Mouse (Mus musculus) ES-E14 (cell line): ENCODE measurements around the gene Hnf1a. TPM values are rescaled to one million over a fixed set of nuclear protein-coding genes. Genes with fewer than 3 reads are reported as not detected.

Experiments
- DNase-seq: peaks from one replicate; pipeline ENCODE4 v3.0.0-alpha.2; 2013; ENCODE audit warnings: low read depth, low spot score
- H3K27ac ChIP-seq: 2 replicates; pipeline ENCODE4 v1.5.1; 2012; ENCODE audit warnings: low read depth, mild to moderate bottlenecking, low read length, moderate library complexity, mixed read lengths; ENCODE audit not compliant: poor library complexity, insufficient read depth, severe bottlenecking
- H3K36me3 ChIP-seq: 2 replicates; pipeline ENCODE4 v1.6.1; 2012; ENCODE audit warnings: mild to moderate bottlenecking, low read length, moderate library complexity, mixed read lengths; ENCODE audit not compliant: control insufficient read depth, poor library complexity, insufficient read depth, severe bottlenecking
- H3K4me1 ChIP-seq, 2 experiments: fragments of 150-350 bp in 1 of 2; sonication (generic) in 1 of 2; 2 replicates each; pipeline ENCODE4 v1.6.1; 2012; ENCODE audit warnings: low read length in 2 of 2, mild to moderate bottlenecking in 1 of 2, mixed read lengths in 1 of 2; ENCODE audit not compliant: control insufficient read depth in 2 of 2, insufficient read depth in 2 of 2, poor library complexity in 1 of 2
- H3K4me3 ChIP-seq, 2 experiments: fragments of 150-350 bp in 1 of 2; sonication (generic) in 1 of 2; 2 replicates each; pipeline ENCODE4 v1.5.1; 2012; ENCODE audit warnings: low read length in 2 of 2, low read depth in 1 of 2, mild to moderate bottlenecking in 1 of 2, mixed read lengths in 1 of 2; ENCODE audit not compliant: insufficient read depth in 1 of 2, poor library complexity in 1 of 2, severe bottlenecking in 1 of 2
- H3K9ac ChIP-seq: 2 replicates; pipeline ENCODE4 v1.6.1; 2012; ENCODE audit warnings: low read depth, mild to moderate bottlenecking, low read length, mixed read lengths; ENCODE audit not compliant: poor library complexity, insufficient read depth, severe bottlenecking
- H3K9me3 ChIP-seq: fragments of 150-350 bp; sonication (generic); 2 replicates; pipeline ENCODE4 v1.6.1; 2012; ENCODE audit warnings: low read depth, mild to moderate bottlenecking, low read length; ENCODE audit not compliant: control insufficient read depth, insufficient read depth
- CHD2 ChIP-seq: IDR thresholded peaks from 2 replicates; pipeline ENCODE4 v1.6.1; 2014; ENCODE audit warnings: mild to moderate bottlenecking, low read depth, low read length, inconsistent platforms
- HCFC1 ChIP-seq: IDR thresholded peaks from 2 replicates; pipeline ENCODE4 v1.6.1; 2012; ENCODE audit warnings: low read length, inconsistent platforms, borderline replicate concordance; ENCODE audit not compliant: insufficient read depth
- MAFK ChIP-seq: IDR thresholded peaks from 2 replicates; pipeline ENCODE4 v1.6.1; 2014; ENCODE audit warnings: mild to moderate bottlenecking, low read depth, low read length, inconsistent platforms; ENCODE audit not compliant: insufficient read depth
- ZC3H11A ChIP-seq: IDR thresholded peaks from 2 replicates; pipeline ENCODE4 v1.6.1; 2012; ENCODE audit warnings: low read depth, mild to moderate bottlenecking, inconsistent platforms, low read length, borderline replicate concordance
- ZNF384 ChIP-seq: IDR thresholded peaks from 2 replicates; pipeline ENCODE4 v1.6.1; 2012; ENCODE audit warnings: low read depth, low read length, inconsistent platforms
- in situ Hi-C, 2 experiments: fragments of 600-800 bp; cut with MboI; formaldehyde crosslinking; loops; one replicate each; pipeline ENCODE4 v1.15.1; 2025; ENCODE audit warnings: low sequenced_read_pairs in 2 of 2, inconsistent platforms in 1 of 2; ENCODE audit not compliant: unreplicated experiment in 2 of 2
- total RNA-seq: library from RNA; depleted of rRNA; stranded (reverse); fragments of 300-350 nt; gene quantifications from 2 replicates; pipeline ENCODE4 v1.2.3, GENCODE M21; 2012

Hnf1a gene
- total RNA-seq, 1 experiment = 2.0 TPM

DNA sequence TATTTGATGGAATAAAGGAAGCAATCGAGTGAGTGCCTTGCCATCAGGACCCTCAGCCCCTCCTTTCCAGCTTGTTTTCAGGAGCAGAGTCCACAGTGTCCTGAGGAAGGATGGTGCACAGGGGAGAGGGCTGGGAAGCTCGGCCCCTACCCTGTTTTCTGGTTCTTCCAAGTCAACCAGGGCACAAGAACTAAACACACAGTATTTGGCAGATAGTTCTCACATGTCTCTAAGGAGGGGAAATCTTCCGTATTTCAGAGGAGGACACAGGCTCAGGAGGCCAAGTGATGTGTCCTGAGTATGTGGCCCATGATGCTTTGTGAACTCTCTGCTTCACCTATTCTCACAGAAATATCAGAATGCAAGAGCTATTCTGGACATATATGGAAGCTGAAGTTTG lies 42.5 kb upstream of the Hnf1a start:
- in situ Hi-C loops = no loop called here
- Histone ChIP-seq H3K27ac (no peak overlapping the region), H3K4me1 (peaks cover 3 to 20% of the 10 kb centered on the region in 2 experiments; a peak in 3 of 4 replicates), H3K9ac (0 out of 2 replicates have a peak overlapping the region, but pooled peaks have one; percentile 21), H3K36me3 (no peaks in the 10 kb centered on the region), H3K4me3 (no peak overlapping the region), H3K9me3 (no peaks in the 10 kb centered on the region)
- no peak for DNase-seq
- no peak for TF ChIP-seq HCFC1
- TF ChIP-seq ZNF384 = no peak
- no peak for TF ChIP-seq MAFK
- no peak for TF ChIP-seq ZC3H11A
- TF ChIP-seq CHD2 = no peak

DNA sequence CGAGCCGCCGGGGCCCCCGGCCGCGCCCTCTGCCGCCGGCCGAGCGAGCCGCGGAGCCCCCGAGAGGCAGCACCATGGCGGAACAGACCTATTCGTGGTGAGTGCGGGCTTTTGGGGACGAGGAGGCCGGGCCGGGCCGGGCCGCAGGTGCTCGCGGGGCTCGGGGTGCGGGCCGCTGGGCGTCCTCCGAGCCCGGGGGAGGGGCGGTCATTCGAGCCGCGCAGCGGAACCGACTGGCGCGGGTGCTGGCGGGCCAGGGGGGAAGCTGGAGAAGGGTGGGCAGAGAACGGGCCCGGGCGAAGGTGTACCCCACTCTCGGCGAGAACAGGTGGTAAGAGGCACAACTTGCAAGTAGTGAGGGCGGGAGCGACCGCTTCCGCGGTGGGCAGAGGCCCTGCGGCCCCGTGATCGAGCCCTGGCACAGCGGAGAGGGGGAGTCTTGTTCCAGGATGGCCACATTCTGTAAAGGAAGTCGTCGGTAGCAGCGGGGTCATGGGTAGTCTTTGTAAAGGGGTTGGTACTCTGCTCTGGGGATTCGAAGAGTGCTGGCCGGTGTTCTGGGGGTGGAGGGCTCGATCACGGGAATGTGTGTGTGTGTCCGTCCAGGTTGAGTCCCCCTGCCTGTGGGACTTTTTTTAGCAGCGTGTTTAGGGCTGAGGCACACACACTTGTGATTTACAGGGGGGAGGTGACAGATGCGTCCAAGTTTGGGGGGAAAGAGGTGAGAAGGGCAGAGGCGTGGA lies 40.8 kb upstream of the Hnf1a start:
- TF ChIP-seq CHD2 = no peak
- TF ChIP-seq MAFK = no peak
- no peak for TF ChIP-seq ZNF384
- no peak for TF ChIP-seq ZC3H11A
- no peak for TF ChIP-seq HCFC1
- no peak for DNase-seq
- Histone ChIP-seq H3K27ac (0 out of 2 replicates have a peak overlapping the region, but pooled peaks have one; percentile 14), H3K4me1 (peaks cover 3 to 23% of the 10 kb centered on the region in 2 experiments; a peak in 3 of 4 replicates), H3K36me3 (no peaks in the 10 kb centered on the region), H3K9ac (peak overlapping the region; percentile 90), H3K4me3 (peak overlapping the region; percentile 90 to 93), H3K9me3 (no peaks in the 10 kb centered on the region)
- in situ Hi-C loops = no loop called here

DNA sequence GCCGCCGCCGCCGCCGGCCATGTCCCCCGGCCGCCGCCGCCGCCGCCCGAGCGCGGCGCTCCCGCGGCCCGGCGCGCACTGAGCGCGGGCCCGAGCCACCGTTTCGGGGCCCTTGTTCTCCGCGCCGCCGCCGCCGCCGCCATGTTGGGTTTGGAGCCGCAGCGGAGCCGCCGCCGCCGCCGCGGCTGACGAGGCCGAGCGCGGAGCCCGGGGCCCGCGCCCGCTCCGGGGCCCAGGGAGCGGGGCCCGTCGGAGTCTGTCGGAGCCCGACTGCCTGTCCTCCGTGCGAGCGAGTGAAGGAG lies 40.3 kb upstream of the Hnf1a start:
- no peak for DNase-seq
- Histone ChIP-seq H3K27ac (peak overlapping the region; percentile 14; the same call in 1 of the 2 replicates), H3K4me1 (peaks cover 3 to 23% of the 10 kb centered on the region in 2 experiments; a peak in 3 of 4 replicates), H3K9ac (peak overlapping the region; percentile 90), H3K36me3 (no peaks in the 10 kb centered on the region), H3K4me3 (peak overlapping the region; percentile 90 to 93; a peak in 3 of 4 replicates), H3K9me3 (no peaks in the 10 kb centered on the region)
- TF ChIP-seq ZNF384 = no peak
- no peak for TF ChIP-seq HCFC1
- no peak for TF ChIP-seq CHD2
- TF ChIP-seq MAFK = no peak
- no peak for TF ChIP-seq ZC3H11A
- in situ Hi-C loops = no loop called here

DNA sequence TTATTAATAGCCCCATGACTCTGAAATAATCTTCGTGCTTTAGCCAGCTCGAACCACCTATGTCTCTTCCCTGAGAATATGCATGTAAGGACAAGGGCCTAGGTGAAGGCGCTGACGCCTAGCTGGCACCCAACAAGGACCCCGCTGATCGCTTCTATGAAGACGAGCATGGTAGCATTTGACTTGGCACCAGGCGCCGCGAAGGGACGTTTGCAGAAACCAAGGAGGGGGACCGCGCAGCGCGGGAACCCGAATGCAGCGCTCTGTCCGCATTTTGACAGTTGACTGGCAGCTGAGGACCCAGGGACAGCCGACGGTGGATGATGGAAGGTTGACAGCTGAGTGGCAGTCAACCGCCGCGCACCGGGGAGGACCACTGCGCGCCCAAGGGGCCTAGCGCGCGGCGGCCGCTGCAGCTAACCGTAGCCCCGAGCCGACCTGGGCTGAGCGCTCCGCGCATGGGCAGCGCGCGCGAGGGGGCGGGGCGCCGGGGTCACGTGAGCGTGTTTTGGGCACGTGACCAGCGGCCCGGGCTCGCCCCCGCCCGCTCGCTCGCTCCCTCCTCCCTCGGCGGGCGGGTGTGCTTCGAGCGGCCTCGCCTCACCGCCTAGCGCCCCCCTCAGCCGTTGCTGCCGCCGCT lies 39.8 kb upstream of the Hnf1a start, which contains the start of gene Sppl3:
TSS of gene Sppl3 (plus strand) at position 561 of the 640 bp plus-strand sequence.
- DNase-seq = peak; percentile 68
- TF ChIP-seq HCFC1 = no peak; the same call in 1 of the 2 replicates
- TF ChIP-seq MAFK = no peak
- TF ChIP-seq ZNF384 = no peak
- no peak for TF ChIP-seq ZC3H11A
- TF ChIP-seq CHD2 = no peak
- Histone ChIP-seq H3K9ac (peak within 1 kb of the TSS; percentile 90), H3K27ac (peak within 1 kb of the TSS; percentile 14; the same call in 1 of the 2 replicates), H3K4me1 (peaks cover 3 to 23% of the 10 kb centered on the region in 2 experiments; a peak in 3 of 4 replicates), H3K9me3 (no peaks in the 10 kb centered on the region), H3K4me3 (peak within 1 kb of the TSS; percentile 90 to 93), H3K36me3 (no peaks in the 10 kb centered on the region)
- in situ Hi-C loops = no loop called here
